Mouse (Mus musculus): ENCODE data around the gene Ier5l. TPM values are rescaled to one million over a fixed set of nuclear protein-coding genes. Genes with fewer than 3 reads are reported as not detected.

Gene Ier5l
- polyA plus RNA-seq, 1 experiment from 2014 or later: 3.6 TPM

DNA sequence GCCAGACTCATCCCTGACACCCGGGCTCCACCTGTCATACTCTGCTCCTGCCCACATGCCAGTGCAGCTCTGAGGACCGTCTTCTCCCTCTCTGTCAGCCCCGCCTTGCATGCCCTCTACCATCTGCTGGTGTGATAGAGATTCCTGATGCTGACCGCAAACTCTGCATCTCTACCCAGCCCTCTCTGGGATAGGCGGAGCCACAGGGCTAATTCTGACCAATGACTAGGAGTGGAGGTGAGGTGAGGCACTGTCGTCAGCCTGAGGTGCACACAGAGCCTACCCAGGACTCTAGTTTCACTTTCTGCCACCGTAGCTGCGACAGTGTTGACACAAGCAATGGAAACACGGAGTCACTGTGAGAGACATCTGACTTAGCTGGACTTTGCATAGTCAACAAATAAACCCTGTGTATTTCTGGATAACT, 10.1 kb downstream of the Ier5l start:
- Histone ChIP-seq H3K9me3 (replicated peaks; ENCODE audit: control insufficient read depth, low read length) (no peaks in the 10 kb centered on the region), H3K4me2 (ENCODE audit: low read length) (peak overlapping the region; percentile 39), H3K4me1 (ENCODE audit: control insufficient read depth, insufficient read depth, low read length) (peaks cover 5% of the 10 kb centered on the region; the same call in 1 of the 2 replicates), H3K36me3 (ENCODE audit: control insufficient read depth, insufficient read depth, low read length) (no peaks in the 10 kb centered on the region), H3K27me3 (replicated peaks; ENCODE audit: control insufficient read depth, insufficient read depth, low read length) (no peaks in the 10 kb centered on the region), H3K4me3 (ENCODE audit: low read depth, low read length) (peak overlapping the region; percentile 13; the same call in 1 of the 2 replicates), H3K27ac (ENCODE audit: low read depth, low read length) (no peak overlapping the region), H3K9ac (ENCODE audit: low read length) (peak overlapping the region; percentile 22; the same call in 1 of the 2 replicates)
- WGBS: 5% methylated on average over 9 of the region's 9 CpGs
- ATAC-seq (peak; percentile 74), DNase-seq (ENCODE audit: low spot score) (peak; percentile 51)

DNA sequence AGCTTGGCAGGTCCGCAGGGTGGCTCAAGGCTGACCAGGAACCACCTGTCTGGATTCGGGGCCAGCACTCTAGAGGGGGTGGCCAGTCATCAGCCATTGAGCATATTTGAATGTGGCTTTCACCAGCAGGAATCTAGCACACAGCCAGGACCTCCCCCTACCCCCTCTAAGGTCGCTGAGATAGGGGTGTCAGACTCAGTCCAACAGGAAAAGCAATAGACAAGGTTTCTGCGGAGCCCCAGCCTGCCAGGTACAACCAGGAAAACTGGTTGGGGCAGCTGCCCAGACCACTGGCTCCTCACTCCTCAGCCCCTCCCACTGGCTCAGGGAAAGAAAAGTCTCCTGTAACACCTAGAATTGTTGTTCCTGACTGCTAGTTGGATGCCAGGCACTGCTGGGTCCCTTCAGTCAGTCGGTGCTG, 10.7 kb downstream of the Ier5l start:
- H3K9ac ChIP-seq (ENCODE audit: low read length): peak overlapping the region; percentile 4; the same call in 1 of the 2 replicates
- no peak overlapping the region for H3K4me3 ChIP-seq (ENCODE audit: low read depth, low read length)
- no peaks in the 10 kb centered on the region for H3K36me3 ChIP-seq (ENCODE audit: control insufficient read depth, insufficient read depth, low read length)
- peaks cover 5% of the 10 kb centered on the region; the same call in 1 of the 2 replicates for H3K4me1 ChIP-seq (ENCODE audit: control insufficient read depth, insufficient read depth, low read length)
- H3K4me2 ChIP-seq (ENCODE audit: low read length): no peak overlapping the region
- ATAC-seq: no peak; the same call in 1 of the 2 replicates
- 31% methylated on average over 5 of the region's 5 CpGs for WGBS
- DNase-seq (ENCODE audit: low spot score): no peak
- no peak overlapping the region for H3K27ac ChIP-seq (ENCODE audit: low read depth, low read length)
- no peaks in the 10 kb centered on the region for H3K9me3 ChIP-seq (replicated peaks; ENCODE audit: control insufficient read depth, low read length)
- H3K27me3 ChIP-seq (replicated peaks; ENCODE audit: control insufficient read depth, insufficient read depth, low read length): no peaks in the 10 kb centered on the region

DNA sequence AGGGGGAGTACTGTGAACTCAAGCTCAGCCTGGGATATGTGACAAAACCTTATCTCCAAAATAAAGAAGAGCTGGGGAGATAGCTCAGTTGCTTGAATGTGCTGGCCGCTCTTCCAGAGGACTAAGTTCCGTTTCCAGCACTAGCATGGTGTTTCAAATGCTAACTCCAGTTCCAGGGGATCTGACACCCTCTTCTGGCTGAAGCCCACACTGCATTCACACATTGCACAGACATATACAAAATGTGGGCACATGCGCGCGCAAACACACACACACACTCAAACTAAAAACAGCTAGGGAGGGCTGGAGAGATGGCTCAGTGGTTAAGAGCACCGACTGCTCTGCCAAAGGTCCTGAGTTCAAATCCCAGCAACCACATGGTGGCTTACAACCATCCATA, 14.8 kb downstream of the Ier5l start:
- ATAC-seq (no peak), DNase-seq (ENCODE audit: low spot score) (no peak)
- Histone ChIP-seq H3K9me3 (replicated peaks; ENCODE audit: control insufficient read depth, low read length) (no peaks in the 10 kb centered on the region), H3K36me3 (ENCODE audit: control insufficient read depth, insufficient read depth, low read length) (no peaks in the 10 kb centered on the region), H3K4me1 (ENCODE audit: control insufficient read depth, insufficient read depth, low read length) (peaks cover 5% of the 10 kb centered on the region; the same call in 1 of the 2 replicates), H3K4me3 (ENCODE audit: low read depth, low read length) (no peak overlapping the region), H3K27me3 (replicated peaks; ENCODE audit: control insufficient read depth, insufficient read depth, low read length) (no peaks in the 10 kb centered on the region), H3K27ac (ENCODE audit: low read depth, low read length) (no peak overlapping the region), H3K9ac (ENCODE audit: low read length) (no peak overlapping the region), H3K4me2 (ENCODE audit: low read length) (no peak overlapping the region)
- whole genome bisulfite sequencing: 89% methylated on average over 6 of the region's 6 CpGs

DNA sequence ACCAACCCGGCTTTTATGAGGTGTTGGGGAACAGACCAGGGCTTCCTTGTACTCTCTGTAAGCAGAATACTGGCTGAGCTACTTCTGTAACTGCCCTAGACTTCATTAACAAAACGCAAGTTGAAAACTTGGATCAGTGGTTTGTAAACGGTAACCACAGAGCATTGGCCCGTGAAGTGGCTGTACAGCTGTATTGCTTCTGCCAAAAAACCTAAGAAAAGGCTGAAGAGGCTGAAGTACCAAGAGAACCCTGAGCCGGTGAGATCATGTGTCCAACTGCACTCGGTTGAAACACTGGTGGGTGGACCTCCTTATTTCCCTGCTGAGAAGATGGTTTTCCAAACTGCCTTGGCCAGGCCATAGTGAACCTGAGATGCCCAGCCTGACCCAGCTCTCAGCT, 15.7 kb downstream of the Ier5l start:
- 81% methylated on average over 6 of the region's 6 CpGs for WGBS
- no peaks in the 10 kb centered on the region for H3K9me3 ChIP-seq (replicated peaks; ENCODE audit: control insufficient read depth, low read length)
- no peak for ATAC-seq

DNA sequence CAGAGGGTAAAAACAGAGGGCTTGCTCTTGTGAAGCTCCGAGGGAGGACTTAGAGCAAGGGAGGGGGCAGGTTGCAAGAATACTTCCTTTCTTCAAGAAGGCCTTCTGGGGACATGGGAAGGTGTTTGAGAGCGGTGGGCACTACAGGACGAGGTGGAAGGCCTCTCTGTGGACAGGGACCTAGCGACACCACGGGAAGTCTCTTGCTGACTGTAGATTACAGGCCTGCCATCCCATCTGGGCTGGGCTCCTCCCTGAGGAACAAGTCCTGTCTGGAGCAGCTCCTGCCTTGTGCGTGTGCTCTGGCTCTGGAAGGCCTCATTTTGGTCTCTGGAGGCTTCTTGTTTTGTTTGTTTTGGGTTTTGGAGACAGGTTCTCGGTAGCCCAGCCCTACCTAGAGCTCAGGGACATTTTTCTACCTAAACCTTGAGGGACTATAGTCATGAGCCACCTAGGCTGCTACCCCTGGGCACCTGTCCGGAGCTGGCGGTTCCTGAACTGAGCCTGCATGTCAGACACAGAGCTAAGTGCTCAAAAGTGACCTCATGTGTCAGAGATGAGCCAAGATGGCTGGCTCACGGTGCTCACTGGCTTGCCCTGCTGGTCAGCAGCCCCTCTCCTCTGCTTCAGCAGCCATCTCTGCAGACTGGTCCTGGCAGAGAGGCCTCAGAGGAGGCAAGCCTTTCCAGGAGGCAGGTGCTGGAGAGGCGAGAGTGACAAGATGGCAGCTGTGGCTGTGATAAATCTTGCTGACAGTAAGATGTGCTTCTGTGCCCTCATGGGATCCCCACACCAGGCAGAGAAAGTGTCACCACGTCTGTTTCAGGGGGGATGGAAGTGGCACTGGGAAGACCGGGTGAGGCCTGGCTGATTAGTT, 17.7 kb downstream of the Ier5l start:
- no peak overlapping the region for H3K9ac ChIP-seq (ENCODE audit: low read length)
- ATAC-seq (no peak), DNase-seq (ENCODE audit: low spot score) (no peak)
- H3K4me1 ChIP-seq (ENCODE audit: control insufficient read depth, insufficient read depth, low read length): no peaks in the 10 kb centered on the region
- H3K9me3 ChIP-seq (replicated peaks; ENCODE audit: control insufficient read depth, low read length): no peaks in the 10 kb centered on the region
- H3K27ac ChIP-seq (ENCODE audit: low read depth, low read length): no peak overlapping the region
- no peaks in the 10 kb centered on the region for H3K36me3 ChIP-seq (ENCODE audit: control insufficient read depth, insufficient read depth, low read length)
- H3K4me3 ChIP-seq (ENCODE audit: low read depth, low read length): no peak overlapping the region
- H3K27me3 ChIP-seq (replicated peaks; ENCODE audit: control insufficient read depth, insufficient read depth, low read length): no peaks in the 10 kb centered on the region
- no peak overlapping the region for H3K4me2 ChIP-seq (ENCODE audit: low read length)
- WGBS: 83% methylated on average over 13 of the region's 13 CpGs

More for the DNA sequence above, 15.7 kb downstream of the Ier5l start:
- Histone ChIP-seq H3K27me3 (replicated peaks; ENCODE audit: control insufficient read depth, insufficient read depth, low read length) (no peaks in the 10 kb centered on the region), H3K4me1 (ENCODE audit: control insufficient read depth, insufficient read depth, low read length) (no peaks in the 10 kb centered on the region), H3K9ac (ENCODE audit: low read length) (no peak overlapping the region), H3K4me3 (ENCODE audit: low read depth, low read length) (no peak overlapping the region), H3K27ac (ENCODE audit: low read depth, low read length) (no peak overlapping the region), H3K36me3 (ENCODE audit: control insufficient read depth, insufficient read depth, low read length) (no peaks in the 10 kb centered on the region), H3K4me2 (ENCODE audit: low read length) (no peak overlapping the region)
- DNase-seq (ENCODE audit: low spot score): no peak

DNA sequence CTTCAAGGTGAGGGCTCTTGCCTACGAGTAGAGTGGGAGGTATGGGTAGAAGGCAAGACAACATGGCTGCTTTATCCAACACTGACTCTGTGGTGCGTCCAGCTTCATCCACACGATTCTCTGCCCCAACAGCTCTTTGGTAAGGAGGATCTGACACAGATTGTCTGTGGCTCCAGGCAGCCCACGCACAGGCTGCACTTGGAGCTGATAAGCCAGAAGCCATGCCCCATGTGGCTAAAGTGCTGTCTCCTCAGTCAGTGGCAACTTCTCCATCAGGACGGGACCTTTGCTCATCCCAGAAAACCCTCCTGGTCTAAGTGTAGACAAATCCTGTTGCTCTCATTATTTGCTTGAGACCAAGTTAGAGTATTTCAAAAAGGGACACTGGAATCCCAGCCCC, 19.4 kb downstream of the Ier5l start:
- Histone ChIP-seq H3K4me2 (ENCODE audit: low read length) (no peak overlapping the region), H3K27ac (ENCODE audit: low read depth, low read length) (no peak overlapping the region), H3K9me3 (replicated peaks; ENCODE audit: control insufficient read depth, low read length) (no peaks in the 10 kb centered on the region), H3K27me3 (replicated peaks; ENCODE audit: control insufficient read depth, insufficient read depth, low read length) (no peaks in the 10 kb centered on the region), H3K9ac (ENCODE audit: low read length) (no peak overlapping the region), H3K36me3 (ENCODE audit: control insufficient read depth, insufficient read depth, low read length) (peaks cover 2% of the 10 kb centered on the region; the same call in 1 of the 2 replicates), H3K4me3 (ENCODE audit: low read depth, low read length) (no peak overlapping the region), H3K4me1 (ENCODE audit: control insufficient read depth, insufficient read depth, low read length) (no peaks in the 10 kb centered on the region)
- no peak for ATAC-seq
- no peak for DNase-seq (ENCODE audit: low spot score)
- WGBS: 89% methylated on average over 5 of the region's 5 CpGs

DNA sequence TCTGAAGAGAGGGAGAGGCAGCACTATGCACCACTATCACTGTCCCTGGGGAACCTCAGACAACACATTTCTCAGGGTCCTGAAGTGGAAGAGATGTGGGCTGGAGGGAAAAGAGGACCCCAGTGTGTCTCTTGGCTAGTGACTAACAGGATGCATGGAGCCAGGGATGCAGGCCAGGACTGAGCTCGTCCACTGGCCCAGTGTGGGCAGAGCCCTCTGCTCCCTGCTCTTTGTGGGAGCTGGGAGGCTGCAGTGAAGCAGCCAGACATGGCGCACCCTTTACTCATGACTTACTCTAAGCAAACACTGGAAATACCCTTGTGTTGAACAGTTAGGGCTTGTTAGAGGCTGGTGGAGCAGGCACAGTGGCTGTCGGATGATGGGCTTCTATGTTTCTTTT, 20.4 kb downstream of the Ier5l start:
- ATAC-seq: no peak
- 91% methylated on average over 3 of the region's 3 CpGs for WGBS
- H3K9ac ChIP-seq (ENCODE audit: low read length): no peak overlapping the region

DNA sequence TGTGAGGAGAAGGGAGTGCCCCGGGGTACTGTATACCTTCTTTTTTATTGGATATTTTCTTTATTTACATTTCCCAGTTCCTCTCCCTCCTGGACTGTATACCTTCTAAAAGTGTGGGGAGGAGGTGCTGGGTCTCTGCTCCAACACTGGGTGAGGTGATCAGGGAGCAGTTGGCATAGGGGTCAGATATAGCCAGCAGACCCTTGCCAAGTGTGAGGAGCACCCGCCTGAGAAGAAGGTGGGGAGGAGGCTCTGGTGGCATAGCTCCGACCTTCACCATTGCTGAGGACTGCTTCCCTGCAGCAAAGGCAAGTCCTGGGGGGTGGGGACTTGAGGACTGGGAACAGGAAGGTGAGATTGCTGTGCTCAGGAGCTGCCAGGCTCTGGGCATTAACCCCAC, 22.5 kb downstream of the Ier5l start:
- DNase-seq (ENCODE audit: low spot score) (no peak), ATAC-seq (no peak)
- no peak overlapping the region for H3K4me3 ChIP-seq (ENCODE audit: low read depth, low read length)
- WGBS: 94% methylated on average over 3 of the region's 3 CpGs
- no peak overlapping the region for H3K4me2 ChIP-seq (ENCODE audit: low read length)
- H3K4me1 ChIP-seq (ENCODE audit: control insufficient read depth, insufficient read depth, low read length): no peaks in the 10 kb centered on the region
- H3K27ac ChIP-seq (ENCODE audit: low read depth, low read length): no peak overlapping the region
- H3K36me3 ChIP-seq (ENCODE audit: control insufficient read depth, insufficient read depth, low read length): peaks cover 17% of the 10 kb centered on the region; the same call in 1 of the 2 replicates
- no peaks in the 10 kb centered on the region for H3K27me3 ChIP-seq (replicated peaks; ENCODE audit: control insufficient read depth, insufficient read depth, low read length)
- H3K9me3 ChIP-seq (replicated peaks; ENCODE audit: control insufficient read depth, low read length): no peaks in the 10 kb centered on the region
- no peak overlapping the region for H3K9ac ChIP-seq (ENCODE audit: low read length)

More for the DNA sequence above, 20.4 kb downstream of the Ier5l start:
- peaks cover 6% of the 10 kb centered on the region; the same call in 1 of the 2 replicates for H3K36me3 ChIP-seq (ENCODE audit: control insufficient read depth, insufficient read depth, low read length)
- H3K4me2 ChIP-seq (ENCODE audit: low read length): no peak overlapping the region
- no peak overlapping the region for H3K27ac ChIP-seq (ENCODE audit: low read depth, low read length)
- H3K27me3 ChIP-seq (replicated peaks; ENCODE audit: control insufficient read depth, insufficient read depth, low read length): no peaks in the 10 kb centered on the region
- H3K4me1 ChIP-seq (ENCODE audit: control insufficient read depth, insufficient read depth, low read length): no peaks in the 10 kb centered on the region
- no peak overlapping the region for H3K4me3 ChIP-seq (ENCODE audit: low read depth, low read length)
- no peak for DNase-seq (ENCODE audit: low spot score)
- no peaks in the 10 kb centered on the region for H3K9me3 ChIP-seq (replicated peaks; ENCODE audit: control insufficient read depth, low read length)

DNA sequence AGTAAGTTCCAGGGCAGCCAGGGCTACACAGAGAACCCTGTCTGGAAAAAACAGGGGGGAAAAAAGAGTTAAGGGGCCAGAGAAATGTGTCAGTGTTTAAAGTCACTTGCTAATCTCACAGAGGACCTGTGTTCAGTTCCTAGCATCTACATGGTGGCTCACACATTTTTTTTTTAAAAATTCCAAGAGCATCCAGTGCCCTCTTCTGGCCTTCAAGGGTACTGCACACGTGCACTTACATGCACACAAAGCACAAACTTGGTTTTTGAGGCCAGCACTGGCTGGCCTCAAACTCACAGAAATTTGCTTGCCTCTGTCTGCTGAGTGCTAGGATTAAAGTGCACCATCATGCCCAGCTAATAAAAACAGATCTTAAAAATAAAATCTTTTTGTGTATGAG, 23.5 kb downstream of the Ier5l start:
- ATAC-seq (no peak), DNase-seq (ENCODE audit: low spot score) (no peak)
- WGBS: 82% methylated on average over 1 of the region's 1 CpGs
- Histone ChIP-seq H3K4me3 (ENCODE audit: low read depth, low read length) (no peak overlapping the region), H3K4me1 (ENCODE audit: control insufficient read depth, insufficient read depth, low read length) (no peaks in the 10 kb centered on the region), H3K9ac (ENCODE audit: low read length) (no peak overlapping the region), H3K27me3 (replicated peaks; ENCODE audit: control insufficient read depth, insufficient read depth, low read length) (no peaks in the 10 kb centered on the region), H3K9me3 (replicated peaks; ENCODE audit: control insufficient read depth, low read length) (no peaks in the 10 kb centered on the region), H3K36me3 (ENCODE audit: control insufficient read depth, insufficient read depth, low read length) (peaks cover 21% of the 10 kb centered on the region), H3K4me2 (ENCODE audit: low read length) (no peak overlapping the region), H3K27ac (ENCODE audit: low read depth, low read length) (no peak overlapping the region)
